Mouse (Mus musculus): ENCODE measurements around the gene Opcml. TPM values are rescaled to one million over a fixed set of nuclear protein-coding genes. Genes with fewer than 3 reads are reported as not detected.

The Opcml gene
- polyA plus RNA-seq, 1 experiment: 43.6 TPM

GRCm38 (mm10) chr9:28592208-28592607, 801.6 kb downstream of the Opcml start:
- H3K27me3 ChIP-seq (ENCODE audit: control insufficient read depth, insufficient read depth, low read length): no peaks in the 10 kb centered on the region
- TF ChIP-seq POLR2A (IDR thresholded peaks at IDR 0.05; ENCODE audit: borderline replicate concordance, insufficient read depth, low read length) (no peak), CTCF (IDR thresholded peaks at IDR 0.05; ENCODE audit: borderline replicate concordance, insufficient read depth, low read depth, low read length) (no peak)
- 77% methylated on average over 3 of the region's 3 CpGs for WGBS

GRCm38 (mm10) chr9:28595062-28595461, 804.5 kb downstream of the Opcml start:
- H3K4me1 ChIP-seq (ENCODE audit: control insufficient read depth, insufficient read depth, low read length): peaks cover 4% of the 10 kb centered on the region; the same call in 1 of the 2 replicates
- 92% methylated on average over 3 of the region's 3 CpGs for WGBS
- no peaks in the 10 kb centered on the region for H3K27me3 ChIP-seq (ENCODE audit: control insufficient read depth, insufficient read depth, low read length)
- TF ChIP-seq POLR2A (IDR thresholded peaks at IDR 0.05; ENCODE audit: borderline replicate concordance, insufficient read depth, low read length) (no peak), CTCF (IDR thresholded peaks at IDR 0.05; ENCODE audit: borderline replicate concordance, insufficient read depth, low read depth, low read length) (no peak)
- H3K27ac ChIP-seq (ENCODE audit: insufficient read depth, low read length): no peak overlapping the region
- DNase-seq: no peak
- H3K4me3 ChIP-seq (replicated peaks; ENCODE audit: insufficient read depth, low read depth, low read length): no peak overlapping the region

More at GRCm38 (mm10) chr9:28592208-28592607, 801.6 kb downstream of the Opcml start:
- Histone ChIP-seq H3K4me1 (ENCODE audit: control insufficient read depth, insufficient read depth, low read length) (peaks cover 5% of the 10 kb centered on the region), H3K27ac (ENCODE audit: insufficient read depth, low read length) (no peak overlapping the region), H3K4me3 (replicated peaks; ENCODE audit: insufficient read depth, low read depth, low read length) (no peak overlapping the region)
- DNase-seq: no peak

- Histone ChIP-seq H3K27me3 (ENCODE audit: control insufficient read depth, insufficient read depth, low read length) (no peaks in the 10 kb centered on the region), H3K27ac (ENCODE audit: insufficient read depth, low read length) (no peak overlapping the region), H3K4me3 (replicated peaks; ENCODE audit: insufficient read depth, low read depth, low read length) (no peak overlapping the region), H3K4me1 (ENCODE audit: control insufficient read depth, insufficient read depth, low read length) (no peaks in the 10 kb centered on the region)
- no peak for TF ChIP-seq CTCF (IDR thresholded peaks at IDR 0.05; ENCODE audit: borderline replicate concordance, insufficient read depth, low read depth, low read length)
- no peak for TF ChIP-seq POLR2A (IDR thresholded peaks at IDR 0.05; ENCODE audit: borderline replicate concordance, insufficient read depth, low read length)
- DNase-seq: peak in 1 of 2 experiments; percentile 54
- WGBS: 6% methylated on average over 1 of the region's 1 CpGs
Observed at GRCm38 (mm10) chr9:28605561-28605960, 815.0 kb downstream of the Opcml start.

- 18% methylated on average over 6 of the region's 6 CpGs for WGBS
- Histone ChIP-seq H3K27ac (ENCODE audit: insufficient read depth, low read length) (peak overlapping the region; percentile 81), H3K4me3 (replicated peaks; ENCODE audit: insufficient read depth, low read depth, low read length) (no peak overlapping the region), H3K27me3 (ENCODE audit: control insufficient read depth, insufficient read depth, low read length) (no peaks in the 10 kb centered on the region), H3K4me1 (ENCODE audit: control insufficient read depth, insufficient read depth, low read length) (peaks cover 26% of the 10 kb centered on the region; the same call in 1 of the 2 replicates)
- TF ChIP-seq CTCF (IDR thresholded peaks at IDR 0.05; ENCODE audit: borderline replicate concordance, insufficient read depth, low read depth, low read length): no peak
- no peak for TF ChIP-seq POLR2A (IDR thresholded peaks at IDR 0.05; ENCODE audit: borderline replicate concordance, insufficient read depth, low read length)
- peak; percentile 50 to 59 for DNase-seq
Observed at GRCm38 (mm10) chr9:28613683-28614620, 823.4 kb downstream of the Opcml start.

GRCm38 (mm10) chr9:28615447-28615846, 824.9 kb downstream of the Opcml start:
- no peaks in the 10 kb centered on the region for H3K27me3 ChIP-seq (ENCODE audit: control insufficient read depth, insufficient read depth, low read length)
- H3K4me1 ChIP-seq (ENCODE audit: control insufficient read depth, insufficient read depth, low read length): peaks cover 26% of the 10 kb centered on the region; the same call in 1 of the 2 replicates
- peak overlapping the region; percentile 34; the same call in 1 of the 2 replicates for H3K27ac ChIP-seq (ENCODE audit: insufficient read depth, low read length)
- DNase-seq: peak in 1 of 2 experiments; percentile 34
- TF ChIP-seq POLR2A (IDR thresholded peaks at IDR 0.05; ENCODE audit: borderline replicate concordance, insufficient read depth, low read length) (no peak), CTCF (IDR thresholded peaks at IDR 0.05; ENCODE audit: borderline replicate concordance, insufficient read depth, low read depth, low read length) (no peak)
- no peak overlapping the region for H3K4me3 ChIP-seq (replicated peaks; ENCODE audit: insufficient read depth, low read depth, low read length)

- TF ChIP-seq POLR2A (IDR thresholded peaks at IDR 0.05; ENCODE audit: borderline replicate concordance, insufficient read depth, low read length): no peak
- no peak for TF ChIP-seq CTCF (IDR thresholded peaks at IDR 0.05; ENCODE audit: borderline replicate concordance, insufficient read depth, low read depth, low read length)
- WGBS: 8% methylated on average over 1 of the region's 1 CpGs
- Histone ChIP-seq H3K27ac (ENCODE audit: insufficient read depth, low read length) (peak overlapping the region; percentile 96; the same call in 1 of the 2 replicates), H3K4me3 (replicated peaks; ENCODE audit: insufficient read depth, low read depth, low read length) (no peak overlapping the region), H3K4me1 (ENCODE audit: control insufficient read depth, insufficient read depth, low read length) (peaks cover 29% of the 10 kb centered on the region; the same call in 1 of the 2 replicates), H3K27me3 (ENCODE audit: control insufficient read depth, insufficient read depth, low read length) (no peaks in the 10 kb centered on the region)
- peak; percentile 73 to 96 for DNase-seq
Observed at GRCm38 (mm10) chr9:28617666-28618065, 827.1 kb downstream of the Opcml start.

- WGBS: 18% methylated on average over 2 of the region's 2 CpGs
- peaks cover 26% of the 10 kb centered on the region; the same call in 1 of the 2 replicates for H3K4me1 ChIP-seq (ENCODE audit: control insufficient read depth, insufficient read depth, low read length)
- peak; percentile 72 to 90 for DNase-seq
- H3K27me3 ChIP-seq (ENCODE audit: control insufficient read depth, insufficient read depth, low read length): no peaks in the 10 kb centered on the region
- H3K27ac ChIP-seq (ENCODE audit: insufficient read depth, low read length): peak overlapping the region; percentile 96
- H3K4me3 ChIP-seq (replicated peaks; ENCODE audit: insufficient read depth, low read depth, low read length): no peak overlapping the region
- TF ChIP-seq CTCF (IDR thresholded peaks at IDR 0.05; ENCODE audit: borderline replicate concordance, insufficient read depth, low read depth, low read length) (no peak), POLR2A (IDR thresholded peaks at IDR 0.05; ENCODE audit: borderline replicate concordance, insufficient read depth, low read length) (no peak)
Observed at GRCm38 (mm10) chr9:28618186-28618892, 827.8 kb downstream of the Opcml start.

Data from cerebellum, adult 2 months (tissue).